Mouse (Mus musculus) heart, adult 8-10 months (tissue): ENCODE data around the gene Gm17067. TPM values are rescaled to one million over a fixed set of nuclear protein-coding genes. Genes with fewer than 3 reads are reported as not detected.
"Not testable (repeated sequence)": the region's sequence is repeated elsewhere in the genome, so short reads cannot be mapped to it uniquely, and the experiment has no call there.

Experiments used
- DNase-seq: peaks from one replicate; pipeline ENCODE4 v3.0.0; 2022; ENCODE audit warnings: low spot score
- total RNA-seq, 4 experiments: library from RNA; stranded (reverse); gene quantifications; 2 replicates each; pipeline ENCODE4 v1.2.4; 2022

Gene Gm17067
- total RNA-seq, result not detected

DNA sequence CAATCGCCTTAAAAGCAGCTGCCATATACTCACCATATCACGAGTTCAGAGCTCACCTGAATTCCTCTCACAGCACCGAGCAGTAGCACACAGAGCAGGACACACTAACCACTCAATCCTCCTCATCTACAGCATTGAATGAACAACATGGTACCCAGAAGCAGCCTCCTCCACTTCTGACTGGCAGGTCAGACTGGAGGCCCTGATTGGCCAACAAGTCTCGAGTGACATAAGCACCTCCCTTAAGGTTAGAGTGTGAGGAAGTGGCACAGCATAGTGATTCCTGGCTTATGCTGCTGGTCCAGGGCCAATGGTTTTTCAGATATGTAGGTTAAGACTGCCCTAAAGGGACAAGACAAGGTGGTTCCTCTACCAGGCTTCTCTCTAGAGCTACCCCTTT, at the start of gene Gm17067:
Gene Gm17067, minus strand, starts transcription at position 101 of the 400 bp plus-strand sequence.
- DNase-seq, result not testable (repeated sequence)

GRCm38 (mm10) chr7:42749836-42750235, 23.0 kb upstream of the Gm17067 start:
- no peak for DNase-seq

DNA sequence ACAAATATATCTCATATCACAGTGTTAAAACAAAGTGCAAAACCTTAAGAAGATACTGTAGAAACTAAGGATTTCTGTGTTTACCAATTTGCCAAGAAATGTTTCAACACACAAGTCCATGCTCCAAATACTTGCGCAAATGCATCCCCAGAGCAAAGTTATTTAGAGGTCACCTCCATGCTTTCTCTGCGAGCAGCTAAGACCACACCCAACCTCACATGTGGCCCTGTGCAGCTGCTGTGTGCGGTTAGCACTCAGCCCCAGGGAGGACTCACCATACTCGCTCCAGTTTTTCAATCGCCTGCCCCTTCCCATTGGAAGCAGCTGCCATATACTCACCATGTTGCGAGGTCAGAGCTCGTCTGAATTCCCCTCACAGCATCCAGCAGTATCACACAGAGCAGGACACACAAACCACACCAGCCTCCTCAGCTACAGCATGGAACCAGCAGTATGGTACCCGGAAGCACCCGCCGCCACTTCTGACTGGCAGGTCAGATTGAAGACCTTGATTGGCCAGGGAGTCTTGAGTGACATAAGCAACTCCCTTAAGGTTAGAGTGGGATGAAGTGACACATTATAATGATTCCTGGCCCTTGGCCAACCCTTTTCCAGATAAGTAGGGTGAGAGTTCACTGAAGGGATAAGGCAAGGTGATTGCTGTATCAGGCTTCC, 11.9 kb upstream of the Gm17067 start:
- DNase-seq, result no peak

DNA sequence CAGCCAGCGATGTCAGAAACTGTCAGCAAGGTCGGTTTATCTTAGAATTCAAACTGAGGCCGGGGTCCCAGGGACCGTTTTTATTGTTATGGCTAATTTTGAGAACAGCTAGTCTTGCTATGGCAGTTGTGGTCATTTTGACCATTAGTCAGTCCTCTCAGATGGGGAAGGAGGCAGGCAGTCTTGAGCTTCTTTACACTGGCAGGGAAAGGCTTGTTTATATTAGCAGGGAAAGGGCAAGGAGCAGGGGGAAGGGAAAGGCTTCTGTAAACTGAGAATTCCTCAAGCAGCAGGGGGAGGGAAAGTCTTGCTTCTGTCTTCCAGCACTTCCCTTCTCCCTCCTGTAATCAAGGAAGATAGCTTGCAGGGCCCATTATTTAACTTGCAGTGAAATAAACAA, 33.6 kb downstream of the Gm17067 start:
- DNase-seq, result peak; percentile 3

DNA sequence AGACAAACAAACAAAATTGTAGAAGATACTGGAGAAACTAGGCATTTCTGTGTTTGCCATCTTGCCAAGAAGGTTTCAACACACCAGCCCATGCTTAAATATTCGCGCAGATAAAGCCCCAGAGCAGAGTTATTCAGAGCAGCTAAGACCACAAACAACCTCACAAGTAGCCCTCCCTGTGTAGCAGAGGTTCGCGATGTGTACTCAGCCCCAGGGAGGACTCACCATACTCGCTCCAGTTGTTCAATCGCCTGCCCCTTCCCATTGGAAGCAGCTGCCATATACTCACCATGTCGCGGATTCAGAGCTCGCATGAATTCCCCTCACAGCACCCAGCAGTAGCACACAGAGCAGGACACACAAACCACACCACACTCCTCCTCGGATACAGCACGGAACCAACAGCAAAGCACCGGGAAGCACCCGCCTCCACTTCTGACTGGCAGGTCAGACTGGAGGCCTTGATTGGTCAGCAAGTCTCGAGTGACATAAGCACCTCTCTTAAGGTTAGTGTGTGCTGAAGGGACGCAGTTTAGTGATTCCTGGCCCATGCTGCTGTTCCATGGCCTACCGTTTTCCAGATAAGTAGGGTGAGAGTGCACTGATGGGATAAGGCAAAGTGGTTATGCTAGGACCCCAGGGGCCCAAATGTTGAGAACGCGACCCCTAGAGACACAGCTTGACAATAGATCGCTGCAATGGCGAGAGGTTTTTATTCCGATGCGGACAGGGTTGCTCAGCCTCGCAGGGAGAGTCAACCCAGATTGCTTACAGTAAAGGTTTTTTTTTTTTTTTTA, 34.3 kb downstream of the Gm17067 start, which contains the start of gene Zfp975:
Gene Zfp975, minus strand, starts transcription at position 381 of the 797 bp plus-strand sequence.
- DNase-seq, result peak; percentile 88

DNA sequence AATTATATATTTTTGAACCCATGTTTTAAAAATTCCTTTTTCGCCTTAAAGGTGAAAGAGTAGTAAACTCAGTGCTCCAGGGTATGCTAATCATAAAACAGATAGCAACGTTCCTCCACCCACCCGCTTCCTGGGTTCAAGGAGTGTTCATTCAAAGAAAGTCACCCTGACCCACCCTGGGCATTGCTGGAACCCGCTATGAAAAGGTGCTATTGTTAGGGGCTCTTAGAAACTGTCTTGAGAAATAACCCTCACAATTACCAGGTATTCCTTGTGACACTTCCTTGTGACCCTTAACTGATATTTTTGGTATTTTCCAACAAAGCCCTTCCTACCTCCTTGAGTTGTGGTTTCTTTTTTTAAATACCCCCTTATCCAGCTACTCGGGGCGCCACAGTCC, 46.7 kb downstream of the Gm17067 start:
- DNase-seq, result not testable (repeated sequence)

GRCm38 (mm10) chr7:42679646-42680045, 47.2 kb downstream of the Gm17067 start:
- not testable (repeated sequence) for DNase-seq

DNA sequence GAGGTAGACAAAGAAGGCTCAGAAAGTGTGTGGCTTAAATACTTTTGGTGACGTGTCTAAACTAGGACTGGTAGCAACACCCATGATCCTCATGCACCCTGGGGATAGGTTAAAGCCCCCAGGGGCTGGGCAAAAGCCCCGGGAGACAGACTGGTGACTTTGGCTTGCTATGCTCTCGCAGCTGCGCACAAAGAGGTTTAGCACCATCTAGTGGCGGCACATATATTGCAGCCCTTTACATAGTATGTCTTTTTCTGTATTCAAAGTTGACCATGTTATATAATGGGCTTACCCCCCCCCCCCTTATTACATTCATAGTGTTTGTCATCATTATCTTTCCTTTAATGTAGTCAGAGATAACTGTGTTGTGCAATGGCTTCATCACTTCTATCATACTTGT, 66.7 kb downstream of the Gm17067 start:
- DNase-seq, result not testable (repeated sequence)

Other genes starting within 250 kb of the Gm17067 start
- gene Zfp141, start 221.3 kb downstream of the Gm17067 start, total RNA-seq, result 1 to 10 TPM; 4.6 to 6.5 (median 4.9) TPM
- not detected for gene Gm21028, start 148.4 kb downstream of the Gm17067 start, total RNA-seq
- 1 to 10 TPM in 1 of 4 experiments, under 1 TPM in 3; 0.44 to 1.0 (median 0.79) TPM for gene Zfp977, start 134.5 kb downstream of the Gm17067 start, total RNA-seq
- gene Zfp976, start 84.4 kb downstream of the Gm17067 start, total RNA-seq, result 1 to 10 TPM; 2.3 to 2.9 (median 2.5) TPM
- gene Zfp975, start 34.3 kb downstream of the Gm17067 start, total RNA-seq, result 1 to 10 TPM; 3.5 to 4.4 (median 4.2) TPM
- not detected for gene Vmn2r62, start 66.5 kb upstream of the Gm17067 start, total RNA-seq
- gene Gm2381, start 140.2 kb upstream of the Gm17067 start, total RNA-seq, result under 1 TPM in 3 of 4 experiments, not detected in 1; 0.06 to 0.19 (median 0.09) TPM
- gene Vmn2r63, start 206.8 kb upstream of the Gm17067 start, total RNA-seq, result not detected